Mouse (Mus musculus) embryonic facial prominence, embryonic 10.5 days (tissue): ENCODE data around the gene Slamf9. TPM values are rescaled to one million over a fixed set of nuclear protein-coding genes. Genes with fewer than 3 reads are reported as not detected.

Source experiments
- DNase-seq: peaks from one replicate; pipeline ENCODE4 v3.0.0-alpha.2; 2017; ENCODE audit warnings: low spot score
- H3K27ac ChIP-seq: fragments of 300-500 bp; sonication (generic); replicated peaks from 2 replicates; pipeline ENCODE4 v1.5.1; 2016; ENCODE audit warnings: mild to moderate bottlenecking
- H3K27me3 ChIP-seq: fragments of 300-500 bp; sonication (generic); replicated peaks from 2 replicates; pipeline ENCODE4 v1.6.1; 2016; ENCODE audit warnings: low read depth, mild to moderate bottlenecking; ENCODE audit not compliant: poor library complexity, severe bottlenecking
- H3K36me3 ChIP-seq: fragments of 300-500 bp; sonication (generic); replicated peaks from 2 replicates; pipeline ENCODE4 v1.6.1; 2016; ENCODE audit warnings: mild to moderate bottlenecking, moderate library complexity
- H3K4me1 ChIP-seq: fragments of 300-500 bp; sonication (generic); 2 replicates; pipeline ENCODE4 v1.6.1; 2016
- H3K4me3 ChIP-seq: fragments of 300-500 bp; sonication (generic); 2 replicates; pipeline ENCODE4 v1.5.1; 2016; ENCODE audit warnings: mild to moderate bottlenecking, moderate library complexity
- H3K9me3 ChIP-seq: fragments of 300-500 bp; sonication (generic); 2 replicates; pipeline ENCODE4 v1.6.1; 2016; ENCODE audit warnings: mild to moderate bottlenecking
- WGBS: fragments of 180-500 bp; shearing (Covaris S2); methylation state at CpG from one replicate; pipeline ENCODE4 v1.1.7; 2016; 5-methylcytosine and 5-hydroxymethylcytosine counted together
- polyA plus RNA-seq: library from polyadenylated mRNA; unstranded; fragments of >200 nt; fragmentation: Nextera tagmentation; extraction: Ambion mirVana; gene quantifications from 2 replicates; pipeline ENCODE4 v1.2.1, GENCODE M21; 2016

Gene Slamf9
- polyA plus RNA-seq, 1 experiment from 2014 or later, result not detected

- DNase-seq, result no peak
- no peak overlapping the region for H3K4me3 ChIP-seq
- no peaks in the 10 kb centered on the region for H3K9me3 ChIP-seq
- no peaks in the 10 kb centered on the region for H3K27me3 ChIP-seq
- WGBS, result 79% methylated on average over 11 of the region's 11 CpGs
- H3K27ac ChIP-seq, result no peak overlapping the region
- no peaks in the 10 kb centered on the region for H3K36me3 ChIP-seq
- peaks cover 8% of the 10 kb centered on the region; the same call in 1 of the 2 replicates for H3K4me1 ChIP-seq
Observed at GRCm38 (mm10) chr1:172468301-172468877, 6.8 kb upstream of the Slamf9 start.

GRCm38 (mm10) chr1:172469373-172469772 lies 5.8 kb upstream of the Slamf9 start:
- Histone ChIP-seq H3K36me3 (no peaks in the 10 kb centered on the region), H3K4me3 (no peak overlapping the region), H3K9me3 (no peaks in the 10 kb centered on the region), H3K4me1 (peaks cover 8% of the 10 kb centered on the region; the same call in 1 of the 2 replicates), H3K27me3 (no peaks in the 10 kb centered on the region), H3K27ac (no peak overlapping the region)
- 79% methylated on average over 5 of the region's 5 CpGs for WGBS
- DNase-seq, result no peak

- Histone ChIP-seq H3K4me3 (no peak overlapping the region), H3K27ac (no peak overlapping the region), H3K4me1 (peaks cover 8% of the 10 kb centered on the region; the same call in 1 of the 2 replicates), H3K9me3 (no peaks in the 10 kb centered on the region), H3K36me3 (no peaks in the 10 kb centered on the region), H3K27me3 (no peaks in the 10 kb centered on the region)
- no peak for DNase-seq
- WGBS, result 73% methylated on average over 8 of the region's 8 CpGs
Observed at GRCm38 (mm10) chr1:172469810-172470448, 5.2 kb upstream of the Slamf9 start.

DNA sequence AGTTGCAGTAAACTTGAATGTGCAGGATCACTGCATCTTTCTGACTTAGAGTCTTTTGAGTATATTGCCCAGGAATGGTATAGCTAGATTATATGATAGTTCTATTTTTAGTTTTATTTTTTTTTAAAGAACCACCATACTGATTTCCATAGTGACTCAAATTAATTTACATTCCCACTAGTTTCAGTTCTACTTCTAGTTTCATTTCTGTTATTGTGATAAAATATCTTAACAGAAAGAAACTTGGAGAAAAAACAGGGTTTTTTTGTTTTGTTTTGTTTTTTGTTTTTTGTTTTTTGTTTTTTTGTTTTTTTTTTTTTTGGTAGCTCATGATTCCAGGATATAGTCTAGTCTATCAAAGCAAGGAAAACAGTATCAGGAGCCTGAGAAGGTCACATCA lies 2.2 kb upstream of the Slamf9 start:
- Histone ChIP-seq H3K9me3 (no peaks in the 10 kb centered on the region), H3K27me3 (no peaks in the 10 kb centered on the region), H3K4me1 (peaks cover 8% of the 10 kb centered on the region; the same call in 1 of the 2 replicates), H3K4me3 (no peak overlapping the region), H3K27ac (no peak overlapping the region), H3K36me3 (no peaks in the 10 kb centered on the region)
- no peak for DNase-seq

DNA sequence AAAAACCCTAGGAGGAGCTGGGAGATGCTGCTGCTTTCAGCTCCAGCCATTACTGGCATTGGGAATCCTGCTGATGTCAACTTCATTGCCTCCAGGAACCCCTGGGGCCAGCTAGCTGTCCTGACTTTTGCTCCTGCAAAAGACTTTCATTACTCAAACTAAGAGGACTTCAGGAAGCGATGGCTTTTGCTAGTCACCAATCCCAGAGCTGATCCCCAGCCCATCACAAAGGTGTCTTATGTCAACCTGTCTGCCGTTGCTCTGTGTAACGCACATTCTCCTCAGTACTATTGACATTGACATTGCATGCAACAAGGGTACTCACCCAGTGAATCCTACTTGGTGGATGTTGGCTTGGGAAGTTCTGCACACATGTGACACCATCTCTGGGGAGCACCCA lies 962 bp upstream of the Slamf9 start:
- WGBS, result 80% methylated on average over 3 of the region's 3 CpGs

GRCm38 (mm10) chr1:172478020-172478419 lies 2.9 kb downstream of the Slamf9 start:
- Histone ChIP-seq H3K27ac (no peak overlapping the region), H3K4me3 (no peak overlapping the region), H3K4me1 (peaks cover 17% of the 10 kb centered on the region), H3K27me3 (peaks cover 12% of the 10 kb centered on the region), H3K9me3 (no peaks in the 10 kb centered on the region), H3K36me3 (no peaks in the 10 kb centered on the region)
- WGBS, result 81% methylated on average over 5 of the region's 5 CpGs
- DNase-seq, result no peak

More for the DNA sequence above, 962 bp upstream of the Slamf9 start:
- Histone ChIP-seq H3K4me1 (peaks cover 8% of the 10 kb centered on the region; the same call in 1 of the 2 replicates), H3K27ac (no peak overlapping the region), H3K36me3 (no peaks in the 10 kb centered on the region), H3K27me3 (0 out of 2 replicates have a peak, but pooled peaks cover 4% of the 10 kb centered on the region), H3K4me3 (no peak overlapping the region), H3K9me3 (no peaks in the 10 kb centered on the region)
- DNase-seq, result no peak

GRCm38 (mm10) chr1:172480376-172480775 lies 5.2 kb downstream of the Slamf9 start:
- Histone ChIP-seq H3K4me3 (no peak overlapping the region), H3K9me3 (no peaks in the 10 kb centered on the region), H3K36me3 (peaks cover 13% of the 10 kb centered on the region), H3K4me1 (peaks cover 41% of the 10 kb centered on the region), H3K27me3 (peaks cover 12% of the 10 kb centered on the region), H3K27ac (no peak overlapping the region)
- WGBS, result 89% methylated on average over 4 of the region's 4 CpGs
- DNase-seq, result no peak

GRCm38 (mm10) chr1:172481111-172481510 lies 6.0 kb downstream of the Slamf9 start:
- Histone ChIP-seq H3K36me3 (peaks cover 20% of the 10 kb centered on the region), H3K4me3 (peak overlapping the region; percentile 71), H3K4me1 (peaks cover 48% of the 10 kb centered on the region), H3K27ac (peak overlapping the region; percentile 91), H3K9me3 (no peaks in the 10 kb centered on the region), H3K27me3 (peaks cover 12% of the 10 kb centered on the region)
- DNase-seq, result no peak
- WGBS, result 14% methylated on average over 13 of the region's 13 CpGs

DNA sequence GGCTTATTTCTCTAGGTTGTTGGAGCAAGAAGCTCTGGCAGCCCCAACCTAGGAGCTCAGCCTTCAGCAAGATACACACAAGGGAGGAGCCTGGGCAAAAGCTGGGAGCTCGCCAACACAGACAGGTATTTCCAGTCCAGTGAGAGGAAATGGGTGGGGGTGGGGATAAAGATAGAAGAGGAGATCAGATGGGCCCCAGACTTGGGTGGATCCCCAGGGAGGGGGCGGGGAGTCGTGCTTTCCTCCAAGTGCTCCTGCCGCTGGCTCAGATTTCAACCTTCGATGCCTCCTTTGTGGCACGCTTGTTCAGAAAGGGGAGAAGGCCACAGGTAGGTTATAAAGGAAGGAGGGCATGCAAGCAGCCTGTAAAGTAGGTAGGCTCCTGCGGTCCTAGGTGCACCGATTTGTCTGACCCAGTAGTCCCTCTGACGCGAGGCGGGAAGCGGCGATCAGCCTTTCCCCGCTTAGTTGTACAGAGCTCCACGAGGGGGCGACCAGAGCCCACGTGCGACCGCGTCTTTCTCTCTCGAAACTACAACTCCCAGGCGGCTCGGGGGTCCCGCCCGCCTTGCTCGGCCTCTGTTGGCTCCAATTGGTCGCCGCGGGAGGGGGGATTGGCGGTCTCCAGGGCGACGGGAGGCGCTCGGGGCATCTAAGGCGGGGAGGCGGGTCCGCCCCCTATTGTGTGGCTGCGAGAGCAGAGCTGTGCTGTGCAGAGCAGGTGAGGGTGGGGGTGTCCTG lies 6.6 kb downstream of the Slamf9 start, which contains the start of gene Igsf9:
Igsf9 (plus strand) TSS at position 249 of the 741 bp plus-strand sequence.
- under 1% methylated on average over 38 of the region's 38 CpGs for WGBS
- H3K4me1 ChIP-seq, result peaks cover 54% of the 10 kb centered on the region
- peak; percentile 98 for DNase-seq
- H3K27me3 ChIP-seq, result peaks cover 12% of the 10 kb centered on the region
- H3K27ac ChIP-seq, result peak within 1 kb of the TSS; percentile 91
- peak within 1 kb of the TSS; percentile 71 for H3K4me3 ChIP-seq
- H3K9me3 ChIP-seq, result no peaks in the 10 kb centered on the region
- H3K36me3 ChIP-seq, result peaks cover 26% of the 10 kb centered on the region

DNA sequence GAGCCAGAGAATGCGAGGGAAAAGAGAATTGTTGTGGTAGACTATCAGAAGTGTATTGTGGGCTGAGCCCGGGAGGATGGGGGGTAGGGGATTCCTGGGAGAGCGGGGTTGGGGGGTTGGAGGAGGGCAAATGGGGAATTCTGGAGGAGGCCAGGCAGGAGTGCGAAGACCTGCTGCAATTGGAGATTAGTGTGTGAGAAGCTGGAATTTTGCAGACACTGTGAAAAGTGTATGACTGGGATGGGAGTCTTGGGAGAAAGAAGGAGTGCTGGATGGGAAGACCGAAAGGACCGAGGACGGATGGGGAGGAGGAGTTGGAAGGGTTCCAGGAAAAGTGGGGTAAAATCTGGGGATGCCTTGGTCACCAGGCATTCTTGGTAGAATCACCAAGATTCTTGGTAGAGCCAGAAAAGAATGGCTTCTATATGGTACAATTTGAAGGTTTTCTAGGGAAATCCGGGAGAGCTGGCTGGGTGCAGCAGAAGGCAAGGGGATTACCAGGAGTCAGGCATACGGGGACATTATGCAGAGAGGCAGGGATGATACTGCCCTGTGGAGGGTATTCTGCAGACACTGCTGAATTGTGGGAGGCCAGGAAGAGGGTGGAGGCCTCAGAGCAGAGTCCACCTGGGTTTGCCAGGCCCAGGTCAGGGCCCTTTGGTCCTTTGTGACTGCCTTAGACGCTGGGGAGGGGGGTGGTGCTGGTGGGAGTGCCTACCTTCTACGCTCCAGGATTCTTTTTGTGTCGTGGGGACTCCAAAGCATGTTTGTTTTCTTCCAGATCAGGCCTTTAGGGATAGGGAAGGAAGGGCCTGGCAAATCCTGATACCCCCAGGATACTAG lies 7.6 kb downstream of the Slamf9 start:
- Histone ChIP-seq H3K36me3 (peaks cover 37% of the 10 kb centered on the region), H3K27ac (peak overlapping the region; percentile 91), H3K4me1 (peaks cover 64% of the 10 kb centered on the region), H3K9me3 (no peaks in the 10 kb centered on the region), H3K4me3 (peak overlapping the region; percentile 71), H3K27me3 (peaks cover 12% of the 10 kb centered on the region)
- under 1% methylated on average over 12 of the region's 12 CpGs for WGBS
- DNase-seq, result peak; percentile 40

- Histone ChIP-seq H3K27me3 (peaks cover 12% of the 10 kb centered on the region), H3K4me1 (peaks cover 69% of the 10 kb centered on the region), H3K9me3 (no peaks in the 10 kb centered on the region), H3K27ac (peak overlapping the region; percentile 91), H3K36me3 (peaks cover 42% of the 10 kb centered on the region), H3K4me3 (peak overlapping the region; percentile 71)
- 14% methylated on average over 4 of the region's 4 CpGs for WGBS
- peak; percentile 37 for DNase-seq
Observed at GRCm38 (mm10) chr1:172483361-172483660, 8.2 kb downstream of the Slamf9 start.

GRCm38 (mm10) chr1:172484236-172484635 lies 9.1 kb downstream of the Slamf9 start:
- H3K9me3 ChIP-seq, result no peaks in the 10 kb centered on the region
- 39% methylated on average over 11 of the region's 11 CpGs for WGBS
- H3K36me3 ChIP-seq, result peaks cover 52% of the 10 kb centered on the region
- peak; percentile 31 for DNase-seq
- H3K4me1 ChIP-seq, result peaks cover 75% of the 10 kb centered on the region
- H3K27ac ChIP-seq, result peak overlapping the region; percentile 31
- peak overlapping the region; percentile 71 for H3K4me3 ChIP-seq
- peaks cover 8% of the 10 kb centered on the region for H3K27me3 ChIP-seq
